In genomic region chr12:94066444-94067152, GRCm38 (mm10) we compare ENCODE assay signal across 11 mouse cellular contexts.
DNase-seq lines count a peak whose midpoint lies in the region; ATAC-seq and TF ChIP-seq lines count a peak whose summit lies in the region.
"Had no signal": no experiment of that assay in that cellular context is flagged by ENCODE, and none has a peak within 500 bp of the region (broad histone marks: within the 10 kb centered on the region; RNA-seq: fewer than 3 reads in every experiment).

No protein-coding gene starts in this region.

- no peaks in the 10 kb centered on the region for H3K4me1 ChIP-seq in lung, adult 2 months (ENCODE audit: control insufficient read depth, insufficient read depth, low read length)
- H3K4me1 ChIP-seq: forebrain, embryonic 10.5 days; hindbrain, embryonic 15.5 days; neural tube, embryonic 13.5 days had no signal

- peak; percentile 30 for DNase-seq in gastrocnemius, postnatal 10 days
- no peak for DNase-seq in gastrocnemius, postnatal 25 days
- peak; percentile 11 for DNase-seq in lung, postnatal 10 days
- DNase-seq in lung, adult 2 months = no peak
- DNase-seq in kidney, adult 18-20 months = peak; percentile 28
- DNase-seq in retina, postnatal 1 day = peak; percentile 76
- DNase-seq: thymus, postnatal 25 days had no signal

- H3K4me3 ChIP-seq in lung, adult 2 months (replicated peaks; ENCODE audit: extremely low read depth, low read depth, low read length) = no peak overlapping the region
- H3K4me3 ChIP-seq: forebrain, embryonic 10.5 days; hindbrain, embryonic 15.5 days; neural tube, embryonic 13.5 days had no signal

- 51% methylated on average over 9 of the region's 9 CpGs for WGBS in lung, adult 2 months

- no peak for ATAC-seq in cerebellum, adult (ENCODE audit: insufficient number of reproducible peaks, low FRiP score, low TSS enrichment)

- no peak for TF ChIP-seq CTCF in lung, adult 2 months (IDR thresholded peaks at IDR 0.05; ENCODE audit: insufficient read depth, low read length)

- no peak for TF ChIP-seq POLR2A in lung, adult 2 months (IDR thresholded peaks at IDR 0.05; ENCODE audit: borderline replicate concordance, extremely low read depth, low read depth, low read length)

Comparison
In these comparisons a context has a peak if more than half of its experiments do, and no peak if none do; other contexts are left out.
1. DNase-seq: peak in gastrocnemius, postnatal 10 days (single experiment), lung, postnatal 10 days (single experiment), kidney, adult 18-20 months (single experiment) and retina, postnatal 1 day (single experiment); none in gastrocnemius, postnatal 25 days (single experiment) and lung, adult 2 months (single experiment).